Mouse (Mus musculus): ENCODE data around the gene Ptpn13.

Ptpn13 gene

GRCm38 (mm10) chr5:103458959-103459675, 34.1 kb downstream of the Ptpn13 start:
- no peak for DNase-seq

GRCm38 (mm10) chr5:103460903-103461302, 35.9 kb downstream of the Ptpn13 start:
- no peak for DNase-seq

GRCm38 (mm10) chr5:103463661-103464219, 38.7 kb downstream of the Ptpn13 start:
- no peak for DNase-seq

DNA sequence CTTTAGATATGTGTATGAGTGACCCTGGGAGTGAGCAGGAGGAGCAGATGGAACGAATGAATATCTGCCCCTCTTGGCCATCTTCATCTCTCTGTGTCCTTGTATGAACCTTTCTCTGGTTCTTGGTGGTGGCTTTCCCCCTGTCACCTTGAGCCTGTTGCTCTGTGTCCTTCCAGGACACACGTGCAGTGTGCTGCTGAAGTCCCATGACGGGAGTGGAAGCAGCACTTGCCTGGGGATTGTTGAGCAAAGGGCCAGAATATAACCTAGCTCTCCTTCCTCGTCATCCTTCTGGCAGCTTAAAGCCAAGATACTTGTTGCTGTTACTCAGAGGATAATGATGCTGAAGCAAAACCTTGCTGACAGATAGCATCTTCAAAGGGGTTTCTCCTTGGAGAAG, 39.3 kb downstream of the Ptpn13 start:
- peak; percentile 20 to 28 for DNase-seq

- peak in 1 of 2 experiments; percentile 50 for DNase-seq
These were observed 39.8 kb downstream of the Ptpn13 start for GRCm38 (mm10) chr5:103464771-103465170.

GRCm38 (mm10) chr5:103472670-103473069, 47.7 kb downstream of the Ptpn13 start:
- DNase-seq = no peak

GRCm38 (mm10) chr5:103473467-103474096, 48.6 kb downstream of the Ptpn13 start:
- DNase-seq = no peak

- no peak for DNase-seq
These were observed 49.3 kb downstream of the Ptpn13 start for GRCm38 (mm10) chr5:103474259-103474658.

GRCm38 (mm10) chr5:103475503-103475902, 50.5 kb downstream of the Ptpn13 start:
- DNase-seq = no peak

GRCm38 (mm10) chr5:103479503-103479902, 54.5 kb downstream of the Ptpn13 start:
- no peak for DNase-seq

- no peak for DNase-seq
These were observed 56.2 kb downstream of the Ptpn13 start for GRCm38 (mm10) chr5:103481222-103481621.

- DNase-seq = no peak
These were observed 62.0 kb downstream of the Ptpn13 start for GRCm38 (mm10) chr5:103487001-103487400.

DNA sequence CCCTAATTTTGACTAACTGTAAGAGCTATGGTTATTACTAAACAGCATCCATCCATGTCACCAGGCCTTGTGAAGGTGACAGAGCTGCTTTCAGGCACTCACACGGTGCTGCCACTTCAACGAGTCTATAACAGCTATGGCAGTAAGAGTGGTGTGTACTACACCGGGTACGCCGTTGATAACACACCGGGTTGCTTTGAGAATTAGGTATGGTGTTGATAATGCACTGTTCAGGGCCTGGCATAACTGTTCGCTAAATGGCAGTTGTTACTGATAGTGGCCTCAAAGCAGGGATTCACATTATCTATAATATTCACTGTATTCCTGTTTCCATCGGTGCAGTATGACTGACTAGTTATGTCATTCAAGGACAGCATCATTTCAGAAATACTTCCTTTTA, 66.0 kb downstream of the Ptpn13 start:
- DNase-seq = no peak

DNA sequence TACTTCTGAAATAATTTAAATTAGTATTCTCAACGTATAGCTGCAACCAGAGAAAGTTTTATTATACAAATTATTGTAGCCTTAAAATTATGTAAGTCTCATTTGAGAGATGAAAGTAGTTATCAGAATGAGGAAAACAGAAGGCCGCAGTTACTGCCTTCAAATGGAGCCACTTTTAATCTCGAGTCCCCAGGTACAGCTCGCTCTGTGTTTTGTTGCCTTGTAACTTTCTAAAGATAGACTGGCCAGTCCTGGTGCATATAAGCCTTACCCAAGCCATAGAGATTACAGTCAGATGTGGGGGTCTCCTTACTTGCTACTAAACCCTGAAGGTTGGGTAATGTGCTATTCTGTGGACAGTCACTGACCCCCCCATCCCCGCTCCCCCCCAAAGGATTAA, 66.8 kb downstream of the Ptpn13 start:
- no peak for DNase-seq

GRCm38 (mm10) chr5:103497061-103497460, 72.1 kb downstream of the Ptpn13 start:
- no peak for DNase-seq

DNA sequence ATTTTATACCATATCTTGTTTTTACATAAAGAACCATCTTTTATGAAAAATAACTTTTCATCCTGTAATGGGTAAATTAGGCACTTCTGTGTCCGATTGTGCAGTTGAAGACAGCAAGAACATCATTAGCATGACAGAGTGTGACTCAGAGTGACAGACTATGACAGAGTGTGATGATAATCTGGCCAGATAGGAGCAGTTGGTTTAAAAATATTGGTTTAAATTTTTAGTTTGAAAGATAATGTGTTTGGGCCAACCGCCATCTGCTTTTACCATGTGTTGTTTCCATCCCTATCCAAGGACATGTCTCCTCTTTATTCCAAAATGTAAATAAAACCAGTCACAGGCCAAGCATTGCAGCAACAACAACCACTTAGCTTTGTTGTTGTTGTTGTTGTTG, 72.5 kb downstream of the Ptpn13 start:
- DNase-seq = no peak

DNA sequence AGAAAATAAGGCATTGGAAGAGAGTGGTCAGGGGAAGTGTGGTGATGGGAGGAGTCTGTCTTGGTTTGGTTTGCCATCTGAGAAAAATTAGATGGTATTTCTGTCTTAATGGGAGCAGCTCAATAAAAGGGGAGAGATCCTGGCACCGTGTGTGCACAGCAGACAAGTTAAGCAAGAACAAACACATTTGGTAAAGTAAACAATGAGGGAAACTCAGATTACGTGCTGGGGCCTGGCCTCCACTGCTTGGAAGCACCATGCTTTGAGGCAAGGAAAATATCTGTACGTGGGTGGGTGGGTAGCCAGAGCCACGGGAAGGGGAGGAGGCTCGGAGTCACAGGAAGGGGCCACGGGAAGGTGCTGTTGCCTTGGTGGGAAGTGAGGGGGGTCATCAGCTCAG, 74.3 kb downstream of the Ptpn13 start:
- no peak for DNase-seq

DNA sequence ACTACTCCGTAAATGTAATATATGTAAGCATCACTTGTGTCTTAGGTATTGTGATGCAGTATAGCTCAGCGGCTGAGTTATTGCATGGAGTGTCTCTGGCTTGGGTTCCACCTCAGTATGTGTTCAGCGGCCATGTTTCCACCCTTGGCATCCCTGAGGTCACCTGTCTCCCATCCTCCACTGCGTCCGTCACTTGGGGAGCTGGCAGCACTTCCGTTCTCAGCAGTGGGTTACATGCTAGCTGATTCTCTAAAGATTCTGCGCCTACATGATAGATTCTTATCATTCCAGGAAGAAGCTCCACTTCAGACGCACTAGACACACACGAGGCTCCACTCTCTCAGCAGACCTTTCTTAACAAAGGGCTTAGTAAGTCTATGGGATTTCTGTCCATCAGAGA, 76.1 kb downstream of the Ptpn13 start:
- DNase-seq = no peak

GRCm38 (mm10) chr5:103501839-103502238, 76.8 kb downstream of the Ptpn13 start:
- no peak for DNase-seq

GRCm38 (mm10) chr5:103513162-103513561, 88.2 kb downstream of the Ptpn13 start:
- DNase-seq = no peak

DNA sequence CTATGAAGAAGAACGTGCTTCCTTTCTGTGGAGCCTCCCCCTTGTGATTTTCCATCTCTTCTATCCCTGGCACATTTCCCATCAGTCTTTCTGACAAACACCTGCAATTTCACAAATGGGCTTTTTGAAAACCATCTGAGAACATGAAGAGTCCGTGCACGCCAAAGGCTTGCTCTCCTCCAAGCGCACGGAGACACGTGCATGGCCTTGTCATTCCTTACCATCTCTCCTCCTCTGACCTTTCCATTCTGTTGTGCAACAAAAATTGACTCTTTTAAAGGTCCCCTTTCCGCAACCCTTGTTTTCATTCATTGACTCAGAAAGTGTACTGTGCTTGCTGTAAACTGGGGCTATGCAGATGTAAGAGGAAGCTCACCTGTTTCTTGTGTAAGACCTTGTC, 89.4 kb downstream of the Ptpn13 start:
- DNase-seq = no peak

DNA sequence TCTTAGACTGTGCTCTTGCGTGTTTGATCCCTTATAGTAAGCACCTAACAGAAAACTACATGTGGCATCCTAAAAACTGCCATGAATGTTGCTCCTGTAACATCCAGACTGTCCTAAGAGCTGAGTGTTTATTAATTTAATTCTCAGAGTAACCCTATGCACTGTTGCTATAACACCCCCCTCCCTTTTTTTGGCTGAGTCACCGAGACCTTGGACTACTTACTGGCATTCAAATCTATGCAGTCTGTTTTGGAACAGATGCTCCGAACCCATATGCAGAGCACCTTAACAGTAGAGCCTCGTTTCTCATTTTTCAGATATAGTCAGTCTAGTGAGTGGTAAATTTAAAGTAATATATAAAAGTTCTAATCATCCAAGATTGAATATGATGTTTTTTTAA, 90.9 kb downstream of the Ptpn13 start:
- DNase-seq = no peak

GRCm38 (mm10) chr5:103516555-103516954, 91.6 kb downstream of the Ptpn13 start:
- DNase-seq = no peak

GRCm38 (mm10) chr5:103517641-103518040, 92.6 kb downstream of the Ptpn13 start:
- peak in 1 of 2 experiments; percentile 54 for DNase-seq
